Comparison of ENCODE assay signal across 8 mouse cellular contexts in genomic region chr7:35171867-35172382, GRCm38 (mm10). TPM values are rescaled to one million over a fixed set of nuclear protein-coding genes. Genes with fewer than 3 reads are reported as not detected.
A peak's percentile ranks its signal among the peaks of the same experiment; 100 is the strongest.
DNase-seq lines count a peak whose midpoint lies in the region; ATAC-seq and TF ChIP-seq lines count a peak whose summit lies in the region.

No protein-coding gene starts in this region.

- no peak for TF ChIP-seq POLR2A in ES-Bruce4 (IDR thresholded peaks at IDR 0.05; ENCODE audit: insufficient read depth, low read length)
- no peak for TF ChIP-seq POLR2A in brain, embryonic 14.5 days (IDR thresholded peaks at IDR 0.05; ENCODE audit: borderline replicate concordance, extremely low read depth, insufficient read depth, insufficient read length, poor library complexity, severe bottlenecking)
- TF ChIP-seq POLR2A in thymus, adult 2 months (IDR thresholded peaks at IDR 0.05; ENCODE audit: control insufficient read depth, extremely low read depth, insufficient read depth, low read length, poor library complexity) = no peak

- no peaks in the 10 kb centered on the region for H3K9me3 ChIP-seq in ES-Bruce4 (replicated peaks; ENCODE audit: control insufficient read depth, insufficient read depth, low read length, poor library complexity, severe bottlenecking)
- no peaks in the 10 kb centered on the region for H3K9me3 ChIP-seq in forebrain, embryonic 10.5 days
- no peaks in the 10 kb centered on the region for H3K9me3 ChIP-seq in heart, embryonic 15.5 days (replicated peaks)
- no peaks in the 10 kb centered on the region for H3K9me3 ChIP-seq in liver, embryonic 12.5 days (replicated peaks)

- ATAC-seq in heart, embryonic 15.5 days (replicated peaks; ENCODE audit: insufficient number of reproducible peaks, insufficient read depth, low FRiP score, low read depth) = no peak; the same call in 1 of the 2 replicates
- ATAC-seq in liver, embryonic 12.5 days = peak; percentile 22; the same call in 1 of the 2 replicates

- 3% methylated on average over 16 of the region's 16 CpGs for WGBS in forebrain, embryonic 10.5 days
- 5% methylated on average over 11 of the region's 16 CpGs for WGBS in heart, embryonic 15.5 days
- WGBS in liver, embryonic 12.5 days (ENCODE audit: insufficient replicate concordance) = 3% methylated on average over 12 of the region's 16 CpGs
- 4% methylated on average over 16 of the region's 16 CpGs for WGBS in thymus, adult 2 months

- TF ChIP-seq EP300 in ES-Bruce4 (IDR thresholded peaks at IDR 0.05; ENCODE audit: insufficient read depth, low read depth, low read length) = no peak

- no peaks in the 10 kb centered on the region for H3K36me3 ChIP-seq in ES-Bruce4 (ENCODE audit: control insufficient read depth, insufficient read depth, low read length, poor library complexity, severe bottlenecking)
- no peaks in the 10 kb centered on the region for H3K36me3 ChIP-seq in forebrain, embryonic 10.5 days (replicated peaks)
- no peaks in the 10 kb centered on the region for H3K36me3 ChIP-seq in heart, embryonic 15.5 days
- no peaks in the 10 kb centered on the region for H3K36me3 ChIP-seq in liver, embryonic 12.5 days
- H3K36me3 ChIP-seq in thymus, adult 2 months (ENCODE audit: control insufficient read depth, insufficient read depth, low read length) = no peaks in the 10 kb centered on the region

- H3K27ac ChIP-seq in ES-Bruce4 (ENCODE audit: insufficient read depth, low read length) = no peak overlapping the region
- H3K27ac ChIP-seq in forebrain, embryonic 10.5 days = peak overlapping the region; percentile 51; the same call in 1 of the 2 replicates
- H3K27ac ChIP-seq in heart, embryonic 15.5 days = no peak overlapping the region
- H3K27ac ChIP-seq in liver, embryonic 12.5 days = no peak overlapping the region
- H3K27ac ChIP-seq in thymus, adult 2 months (ENCODE audit: control insufficient read depth, insufficient read depth, low read length) = no peak overlapping the region

- peaks cover 3% of the 10 kb centered on the region for H3K4me1 ChIP-seq in ES-Bruce4 (ENCODE audit: control insufficient read depth, insufficient read depth, low read length)
- H3K4me1 ChIP-seq in forebrain, embryonic 10.5 days = peaks cover 17% of the 10 kb centered on the region
- H3K4me1 ChIP-seq in heart, embryonic 15.5 days (replicated peaks) = 0 out of 2 replicates have a peak, but pooled peaks cover 6% of the 10 kb centered on the region
- peaks cover 22% of the 10 kb centered on the region for H3K4me1 ChIP-seq in liver, embryonic 12.5 days
- H3K4me1 ChIP-seq in thymus, adult 2 months (replicated peaks; ENCODE audit: control insufficient read depth, insufficient read depth, low read length) = no peaks in the 10 kb centered on the region

- peak; percentile 38 for TF ChIP-seq CTCF in ES-Bruce4 (IDR thresholded peaks at IDR 0.05; ENCODE audit: low read depth, low read length)
- peak; percentile 69 for TF ChIP-seq CTCF in brain, embryonic 14.5 days (IDR thresholded peaks at IDR 0.05; ENCODE audit: borderline replicate concordance, extremely low read depth, insufficient read depth, insufficient read length)
- TF ChIP-seq CTCF in thymus, adult 2 months (IDR thresholded peaks at IDR 0.05; ENCODE audit: borderline replicate concordance, control insufficient read depth, extremely low read depth, insufficient read depth, low read length, poor library complexity) = peak; percentile 37; the same call in 1 of the 2 replicates

- H3K9ac ChIP-seq in ES-Bruce4 (ENCODE audit: low read depth, poor library complexity, severe bottlenecking) = no peak overlapping the region
- H3K9ac ChIP-seq in heart, embryonic 15.5 days = no peak overlapping the region
- H3K9ac ChIP-seq in liver, embryonic 12.5 days = no peak overlapping the region

- H3K27me3 ChIP-seq in ES-Bruce4 (ENCODE audit: control insufficient read depth, insufficient read depth, low read length, poor library complexity, severe bottlenecking) = no peaks in the 10 kb centered on the region
- H3K27me3 ChIP-seq in forebrain, embryonic 10.5 days (ENCODE audit: poor library complexity, severe bottlenecking) = peaks cover 46% of the 10 kb centered on the region
- H3K27me3 ChIP-seq in heart, embryonic 15.5 days = peaks cover 44% of the 10 kb centered on the region
- H3K27me3 ChIP-seq in liver, embryonic 12.5 days (replicated peaks) = peaks cover 17% of the 10 kb centered on the region; the same call in 1 of the 2 replicates
- no peaks in the 10 kb centered on the region for H3K27me3 ChIP-seq in thymus, adult 2 months (ENCODE audit: control insufficient read depth, insufficient read depth, low read length)

- no peak overlapping the region for H3K4me3 ChIP-seq in ES-Bruce4 (ENCODE audit: low read depth, low read length)
- peak overlapping the region; percentile 37 for H3K4me3 ChIP-seq in forebrain, embryonic 10.5 days
- H3K4me3 ChIP-seq in heart, embryonic 15.5 days = no peak overlapping the region
- no peak overlapping the region for H3K4me3 ChIP-seq in liver, embryonic 12.5 days
- no peak overlapping the region for H3K4me3 ChIP-seq in thymus, adult 2 months (ENCODE audit: control insufficient read depth, insufficient read depth, low read length)

- H3K4me2 ChIP-seq in heart, embryonic 15.5 days = peak overlapping the region; percentile 53
- peak overlapping the region; percentile 42 for H3K4me2 ChIP-seq in liver, embryonic 12.5 days

- DNase-seq in brain, embryonic 14.5 days (ENCODE audit: low read depth) = peak; percentile 91
- peak; percentile 79 for DNase-seq in forebrain, embryonic 10.5 days (ENCODE audit: extremely low spot score, low spot score)
- DNase-seq in kidney, postnatal 10 days = peak; percentile 91
- peak; percentile 81 for DNase-seq in neural tube, embryonic 10.5 days (ENCODE audit: extremely low spot score, low spot score)
- DNase-seq in thymus, adult 2 months = peak; percentile 54

RNA-seq across cellular contexts. Expression of gene Slc7a10, which starts 14.3 kb away (rescaled TPM):
- not detected in 2 replicates for polyA plus RNA-seq in ES-Bruce4 (2011; ENCODE audit: insufficient read depth, insufficient read length, low read depth, missing spikeins)
- polyA plus RNA-seq in brain, embryonic 14.5 days (2012; rRNA removed) = 8.5 and 10.1 TPM in 2 replicates
- 0.64 and 0.79 TPM in 2 replicates for polyA plus RNA-seq in forebrain, embryonic 10.5 days (2016; fragmentation: Nextera tagmentation; extraction: Ambion mirVana)
- polyA plus RNA-seq in heart, embryonic 15.5 days (2015; fragmentation: Nextera tagmentation; extraction: Ambion mirVana) = 1.6 and 3.9 TPM in 2 replicates
- polyA plus RNA-seq in liver, embryonic 12.5 days (2016; fragmentation: Nextera tagmentation; extraction: Ambion mirVana) = 0.59 and 1.4 TPM in 2 replicates
- 7.9 and 11.1 TPM in 2 replicates for polyA plus RNA-seq in thymus, adult 2 months (2012; rRNA removed)

RNA-seq across cellular contexts. Expression of gene Lrp3, which starts 43.4 kb away (rescaled TPM):
- polyA plus RNA-seq in ES-Bruce4 (2011; ENCODE audit: insufficient read depth, insufficient read length, low read depth, missing spikeins) = 3.2 and 3.6 TPM in 2 replicates
- polyA plus RNA-seq in brain, embryonic 14.5 days (2012; rRNA removed) = 94.2 and 106 TPM in 2 replicates
- 11.5 and 11.9 TPM in 2 replicates for polyA plus RNA-seq in forebrain, embryonic 10.5 days (2016; fragmentation: Nextera tagmentation; extraction: Ambion mirVana)
- polyA plus RNA-seq in heart, embryonic 15.5 days (2015; fragmentation: Nextera tagmentation; extraction: Ambion mirVana) = 1.8 and 2.9 TPM in 2 replicates
- polyA plus RNA-seq in liver, embryonic 12.5 days (2016; fragmentation: Nextera tagmentation; extraction: Ambion mirVana) = 0.81 and 1.3 TPM in 2 replicates
- 2.4 TPM in 2 replicates for polyA plus RNA-seq in thymus, adult 2 months (2012; rRNA removed)

RNA-seq across cellular contexts. Expression of gene Cebpa, which starts 52.8 kb away (rescaled TPM):
- polyA plus RNA-seq in ES-Bruce4 (2011; ENCODE audit: insufficient read depth, insufficient read length, low read depth, missing spikeins) = 1.7 TPM in 2 replicates
- polyA plus RNA-seq in brain, embryonic 14.5 days (2012; rRNA removed) = 2.9 and 3.1 TPM in 2 replicates
- polyA plus RNA-seq in forebrain, embryonic 10.5 days (2016; fragmentation: Nextera tagmentation; extraction: Ambion mirVana) = 0.23 and 0.40 TPM in 2 replicates
- 0.77 and 2.2 TPM in 2 replicates for polyA plus RNA-seq in heart, embryonic 15.5 days (2015; fragmentation: Nextera tagmentation; extraction: Ambion mirVana)
- polyA plus RNA-seq in liver, embryonic 12.5 days (2016; fragmentation: Nextera tagmentation; extraction: Ambion mirVana) = 11.5 and 11.6 TPM in 2 replicates
- polyA plus RNA-seq in thymus, adult 2 months (2012; rRNA removed) = 56.3 and 84.1 TPM in 2 replicates
